Mouse (Mus musculus) left cerebral cortex, adult 2 months (tissue): ENCODE data around the gene Eri2. TPM values are rescaled to one million over a fixed set of nuclear protein-coding genes. Genes with fewer than 3 reads are reported as not detected.

ENCODE experiments used
- DNase-seq, 2 experiments: peaks; one replicate each; pipeline ENCODE4 v3.0.0; 2021 to 2022; ENCODE audit warnings: low spot score in 2 of 2, mixed read lengths in 1 of 2; ENCODE audit errors: extremely low spot score in 1 of 2
- H3K27ac ChIP-seq: fragments of 200-600 bp; 2 replicates; pipeline ENCODE4 v1.8.1; 2022
- H3K4me3 ChIP-seq: fragments of 200-600 bp; 2 replicates; pipeline ENCODE4 v1.8.1; 2022
- CTCF ChIP-seq: fragments of 200-600 bp; IDR thresholded peaks from 2 replicates; pipeline ENCODE4 v1.8.1; 2022; ENCODE audit warnings: antibody characterized with exemption, mild to moderate bottlenecking, moderate library complexity
- intact Hi-C: fragments of 180-260 bp; cut with DNase I; formaldehyde crosslinking; loops from one replicate; pipeline ENCODE4 v1.15.1; 2025
- long read RNA-seq, 2 experiments: library from polyadenylated mRNA; stranded (forward); transcript quantifications; one replicate each; pipeline ENCODE4 v2.0.0; 2021; ENCODE audit warnings: borderline mapping rate in 2 of 2
- total RNA-seq, 2 experiments: library from RNA; stranded (reverse); gene quantifications; 2 replicates each; pipeline ENCODE4 v1.2.3; 2021

The Eri2 gene
- total RNA-seq = 1 to 10 TPM; 8.2 to 8.8 TPM
- long read RNA-seq, experiment 1, partial matches to known transcripts = 1 of 9 reads
- long read RNA-seq, experiment 1, other reads (novel, unspliced or antisense) = 3 of 9 reads
- long read RNA-seq, experiment 2, partial matches to known transcripts = 0 of 7 reads
- long read RNA-seq, experiment 2, other reads (novel, unspliced or antisense) = 1 of 7 reads

DNA sequence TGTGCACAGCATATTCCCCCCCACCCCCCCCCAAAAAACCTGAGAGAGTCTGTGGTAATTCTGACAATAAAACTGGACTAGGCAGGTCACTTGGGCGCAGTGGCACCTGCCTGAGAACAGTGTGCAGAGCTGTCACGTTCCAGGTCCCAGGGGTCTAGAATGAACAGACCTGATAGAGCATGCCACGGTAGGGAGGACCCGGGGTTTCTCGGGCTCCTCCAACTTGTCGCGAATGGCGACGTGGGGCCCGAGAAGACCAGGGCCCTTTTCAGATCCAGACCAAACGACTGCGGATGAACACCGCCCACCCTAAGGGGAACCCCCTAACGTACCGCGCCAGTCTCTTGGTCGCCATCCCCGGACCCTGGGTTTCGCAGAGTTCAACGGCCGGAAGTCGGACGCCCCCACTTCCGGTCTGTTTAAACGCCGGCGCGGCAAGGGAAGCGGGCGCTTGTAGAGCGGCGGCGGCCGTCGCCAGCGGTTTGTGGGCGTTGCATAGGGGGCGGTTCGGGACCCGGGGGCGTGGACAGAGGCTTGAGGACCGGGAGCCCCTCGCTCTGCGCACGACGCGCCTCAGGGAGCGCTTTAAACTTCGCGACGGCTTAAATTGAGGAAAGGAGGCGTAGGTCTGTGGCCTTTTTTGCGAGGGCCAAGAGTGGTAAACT lies at the start of gene Eri2, which contains the start of gene Rexo5:
TSS of gene Eri2 (minus strand) at position 473 of the 665 bp plus-strand sequence.
TSS of gene Rexo5 (plus strand) at position 421 of the 665 bp plus-strand sequence.
- peak within 1 kb of the TSS; percentile 75 for H3K27ac ChIP-seq
- DNase-seq = peak; percentile 72 to 75
- intact Hi-C loops = loop anchor here (2.0 to 5.0 kb wide), 2 partner anchors 71 to 101 kb away; partner anchors contain the start of genes Lyrm1 and Thumpd1

DNA sequence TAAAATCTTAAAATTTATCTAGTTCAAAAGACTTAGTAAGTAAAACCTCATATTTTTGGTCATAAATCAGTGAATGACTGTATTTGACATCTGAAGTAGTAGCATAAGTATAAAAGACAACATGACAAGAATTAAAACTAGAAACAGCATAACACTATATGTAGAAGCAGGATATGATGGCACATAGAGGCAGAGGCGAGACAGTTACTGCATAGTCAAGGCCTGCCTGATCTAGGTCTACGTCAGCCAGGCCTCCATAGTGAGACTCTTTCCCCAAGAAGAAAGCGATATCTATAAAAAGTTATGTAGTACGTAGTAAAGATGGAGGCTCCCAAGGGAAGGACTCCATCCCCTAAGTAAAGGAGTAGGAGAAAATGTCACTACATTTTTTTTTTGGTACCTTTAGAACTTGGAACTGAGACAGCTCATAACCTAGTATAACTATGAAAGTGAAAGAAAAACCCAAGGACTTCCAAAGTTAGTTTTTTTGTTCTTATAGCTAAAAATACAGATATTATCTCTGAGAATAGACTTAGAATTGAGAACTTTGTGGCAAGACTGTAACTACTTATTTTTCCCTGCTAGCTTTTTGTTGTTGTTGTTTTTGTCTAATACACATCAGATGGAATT lies 48.1 kb upstream of the Eri2 start:
- intact Hi-C loops = no loop called here
- Histone ChIP-seq H3K4me3 (no peak overlapping the region), H3K27ac (no peak overlapping the region)
- TF ChIP-seq CTCF = no peak
- DNase-seq = no peak

More for the DNA sequence above, at the start of gene Eri2, which contains the start of gene Rexo5:
- peak within 1 kb of the TSS; percentile 90 for H3K4me3 ChIP-seq
- no peak for TF ChIP-seq CTCF

DNA sequence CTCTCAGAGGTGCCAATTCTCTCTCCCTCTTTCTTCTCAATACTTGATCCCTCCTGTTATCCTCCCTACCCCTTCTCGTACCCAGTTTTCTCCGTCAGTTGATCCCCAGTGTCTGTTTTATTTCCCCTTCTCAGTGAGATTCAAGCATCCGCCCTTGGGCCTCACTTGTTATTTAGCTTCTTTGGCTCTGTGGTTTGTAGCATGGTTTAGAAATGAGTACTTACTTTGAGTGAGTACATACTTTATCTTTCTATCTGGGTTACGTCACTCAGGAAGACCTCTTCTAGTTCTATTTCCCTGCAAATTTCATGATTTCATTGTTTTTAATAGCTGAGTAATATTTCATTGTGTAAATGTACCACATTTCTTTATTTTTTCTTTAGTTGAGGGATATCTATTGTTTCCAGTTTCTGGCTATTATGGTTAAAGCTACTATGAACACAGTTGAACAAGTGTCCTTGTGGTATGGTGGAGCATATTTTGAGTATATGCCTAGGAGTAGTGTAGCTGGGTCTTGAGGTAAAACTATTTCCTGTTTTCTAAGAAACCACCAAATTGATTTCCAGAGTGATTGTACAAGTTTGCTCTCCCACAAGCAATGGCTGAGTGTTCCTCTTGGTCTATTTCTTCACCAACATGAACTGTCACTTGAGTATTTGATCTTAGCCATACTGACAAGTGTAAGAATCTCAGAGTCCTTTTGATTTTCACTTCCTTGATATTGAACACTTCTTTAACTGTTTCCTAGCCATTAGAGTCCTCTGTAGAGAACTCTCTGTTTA lies 42.3 kb upstream of the Eri2 start:
- no peak for TF ChIP-seq CTCF
- intact Hi-C loops = no loop called here
- no peak for DNase-seq
- Histone ChIP-seq H3K4me3 (no peak overlapping the region), H3K27ac (no peak overlapping the region)

- no peak for TF ChIP-seq CTCF
- no peak overlapping the region for H3K4me3 ChIP-seq
- intact Hi-C loops = no loop called here
- no peak for DNase-seq
- no peak overlapping the region for H3K27ac ChIP-seq
Measured at GRCm38 (mm10) chr7:119835371-119835770, 41.5 kb upstream of the Eri2 start.

GRCm38 (mm10) chr7:119808723-119809122 lies 14.9 kb upstream of the Eri2 start:
- TF ChIP-seq CTCF = no peak
- H3K27ac ChIP-seq = no peak overlapping the region
- DNase-seq = no peak
- no peak overlapping the region for H3K4me3 ChIP-seq
- intact Hi-C loops = no loop called here

DNA sequence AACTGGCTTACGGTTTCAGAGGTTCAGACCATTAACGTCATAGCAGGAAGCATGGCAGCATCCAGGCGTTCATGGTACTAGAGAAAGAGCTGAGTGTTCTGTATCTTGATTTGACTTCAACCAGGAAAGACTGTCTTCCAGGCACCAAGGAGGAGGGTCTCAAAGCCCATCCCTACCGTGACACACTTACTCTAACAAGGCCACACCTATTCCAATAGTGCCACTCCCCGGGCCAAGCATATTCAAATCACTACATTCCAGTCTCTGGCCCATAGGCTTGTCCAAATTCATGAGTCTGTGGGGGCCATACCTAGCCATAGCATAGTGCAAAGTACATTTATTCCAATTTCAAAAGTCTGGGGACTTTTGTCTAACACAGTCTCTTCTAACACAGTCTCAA lies 13.5 kb upstream of the Eri2 start:
- TF ChIP-seq CTCF = no peak
- no peak overlapping the region for H3K27ac ChIP-seq
- no peak overlapping the region for H3K4me3 ChIP-seq
- intact Hi-C loops = no loop called here
- DNase-seq = no peak

DNA sequence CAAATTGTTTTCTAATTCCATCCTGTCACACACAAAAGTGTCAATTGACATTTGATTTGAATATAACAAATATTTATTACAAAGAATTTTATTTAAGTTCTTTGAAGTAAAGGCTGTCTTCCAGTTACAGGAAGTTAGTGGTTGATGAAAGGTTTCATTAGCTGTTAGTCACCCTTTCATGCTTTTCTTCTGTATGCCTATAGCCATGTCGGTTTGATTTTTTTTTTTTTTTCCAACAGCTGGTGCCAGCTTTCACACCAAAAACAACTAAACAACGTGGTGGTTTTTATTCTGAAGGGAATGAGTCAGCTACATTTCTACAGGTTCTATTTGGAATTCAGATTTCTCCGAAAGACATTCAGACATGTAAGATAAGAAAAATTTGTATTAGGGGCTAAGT lies 7.1 kb upstream of the Eri2 start:
- no peak for DNase-seq
- Histone ChIP-seq H3K27ac (no peak overlapping the region), H3K4me3 (no peak overlapping the region)
- TF ChIP-seq CTCF = no peak
- intact Hi-C loops = no loop called here

GRCm38 (mm10) chr7:119800488-119800887 lies 6.6 kb upstream of the Eri2 start:
- intact Hi-C loops = no loop called here
- TF ChIP-seq CTCF = peak; percentile 7
- Histone ChIP-seq H3K4me3 (no peak overlapping the region), H3K27ac (no peak overlapping the region)
- DNase-seq = no peak

GRCm38 (mm10) chr7:119795311-119795710 lies 1.5 kb upstream of the Eri2 start:
- no peak for DNase-seq
- intact Hi-C loops = no loop called here
- H3K4me3 ChIP-seq = no peak overlapping the region
- no peak for TF ChIP-seq CTCF
- no peak overlapping the region for H3K27ac ChIP-seq

DNA sequence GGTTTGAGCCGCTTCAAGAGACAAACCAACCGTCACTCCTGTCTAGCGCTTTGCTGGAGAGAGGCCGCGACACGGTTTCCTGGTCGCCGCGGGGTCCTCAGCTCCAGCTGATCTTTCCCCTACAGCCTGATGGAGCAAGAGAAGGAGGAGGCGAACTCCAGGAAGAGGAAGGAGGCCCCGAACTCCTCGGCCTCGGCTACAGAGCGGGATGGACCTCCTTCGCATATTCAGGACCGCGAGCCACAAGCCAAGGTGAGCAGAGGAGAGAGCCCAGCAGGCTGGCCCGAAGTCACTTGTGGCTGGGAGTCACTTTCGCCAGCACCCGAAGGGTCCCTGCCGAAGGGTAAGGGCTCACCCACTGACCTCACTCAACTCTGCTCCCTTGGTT lies 387 bp upstream of the Eri2 start:
- Histone ChIP-seq H3K27ac (no peak overlapping the region; the same call in 1 of the 2 replicates), H3K4me3 (peak overlapping the region; percentile 90)
- intact Hi-C loops = loop anchor here (5.0 kb wide), 1 partner anchor 72 kb away; the partner anchor contains the start of gene Thumpd1
- no peak for TF ChIP-seq CTCF
- DNase-seq = peak in 1 of 2 experiments; percentile 9

GRCm38 (mm10) chr7:119789024-119789423 lies 4.8 kb downstream of the Eri2 start:
- TF ChIP-seq CTCF = no peak
- Histone ChIP-seq H3K27ac (no peak overlapping the region), H3K4me3 (no peak overlapping the region)
- intact Hi-C loops = no loop called here
- DNase-seq = no peak

DNA sequence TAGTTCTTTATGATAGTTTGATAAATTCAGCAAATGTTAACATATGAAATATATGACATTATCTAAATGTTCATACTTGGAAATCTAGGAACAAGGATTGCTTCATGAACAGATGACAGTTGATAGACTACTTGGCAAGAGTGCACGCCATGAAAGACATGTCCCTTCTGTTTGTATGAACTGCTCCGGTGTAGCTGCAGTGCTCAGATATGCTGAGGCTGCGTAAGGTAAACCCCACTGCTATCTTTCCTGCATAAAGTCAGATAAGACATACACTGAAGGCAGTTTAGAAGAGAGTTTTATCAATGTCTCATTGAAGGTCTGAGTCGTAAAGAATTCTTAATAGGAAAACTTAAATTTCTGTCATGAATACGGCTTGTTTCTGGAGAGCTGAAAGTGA lies 8.9 kb downstream of the Eri2 start:
- TF ChIP-seq CTCF = no peak
- no peak overlapping the region for H3K27ac ChIP-seq
- H3K4me3 ChIP-seq = no peak overlapping the region
- no peak for DNase-seq
- intact Hi-C loops = no loop called here
